In the genomic region with DNA sequence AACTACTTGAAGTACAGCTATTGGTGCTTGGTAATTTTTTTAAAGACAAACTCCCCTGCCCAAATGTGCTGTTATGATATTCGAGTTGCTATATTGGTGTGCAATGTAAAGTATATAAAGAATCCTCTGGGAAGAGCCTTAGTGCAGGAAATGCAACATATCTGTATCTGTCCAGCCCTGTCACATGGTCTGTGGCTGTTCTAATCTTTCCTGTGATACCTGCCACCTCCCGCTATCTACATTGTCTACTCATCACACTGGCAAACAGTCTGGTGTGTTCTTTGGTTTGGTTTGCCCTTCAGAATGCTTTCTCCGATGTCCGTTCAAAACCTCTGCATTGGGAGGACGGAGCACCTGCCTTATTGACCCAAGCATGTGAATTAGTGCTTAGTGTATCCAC, we compare ENCODE assay signal across 22 mouse cellular contexts.
DNase-seq lines count a peak whose midpoint lies in the region; ATAC-seq and TF ChIP-seq lines count a peak whose summit lies in the region.
"Had no signal": no experiment of that assay in that cellular context is flagged by ENCODE, and none has a peak within 500 bp of the region (broad histone marks: within the 10 kb centered on the region; RNA-seq: fewer than 3 reads in every experiment).

No protein-coding gene starts in this region.

- no peaks in the 10 kb centered on the region for H3K27me3 ChIP-seq in G1E (ENCODE audit: insufficient read depth, low read length)
- H3K27me3 ChIP-seq in MEL (ENCODE audit: control insufficient read depth in 1 of 2, insufficient read depth in 2 of 2, low read length in 2 of 2): no peaks in the 10 kb centered on the region
- H3K27me3 ChIP-seq in intestine, embryonic 16.5 days (replicated peaks; ENCODE audit: control insufficient read depth, insufficient read depth, low read length): no peaks in the 10 kb centered on the region
- no peaks in the 10 kb centered on the region for H3K27me3 ChIP-seq in liver, embryonic 16.5 days (ENCODE audit: control insufficient read depth, insufficient read depth, low read depth, low read length)
- H3K27me3 ChIP-seq: embryonic facial prominence, embryonic 15.5 days; heart, embryonic 13.5 days; hindbrain, embryonic 12.5 days had no signal

- H3K27ac ChIP-seq in MEL (ENCODE audit: control insufficient read depth, low read depth, low read length): no peak overlapping the region
- H3K27ac ChIP-seq in intestine, embryonic 16.5 days (ENCODE audit: low read length): no peak overlapping the region
- H3K27ac ChIP-seq in liver, embryonic 16.5 days (ENCODE audit: low read length): no peak overlapping the region
- H3K27ac ChIP-seq: embryonic facial prominence, embryonic 15.5 days; forebrain, embryonic 10.5 days; gastrocnemius, adult 2 months; heart, embryonic 13.5 days; hindbrain, embryonic 12.5 days; hindbrain, postnatal 0 days had no signal

- 89% methylated on average over 5 of the region's 5 CpGs for WGBS in intestine, embryonic 16.5 days
- 46% methylated on average over 5 of the region's 5 CpGs for WGBS in liver, embryonic 16.5 days (ENCODE audit: insufficient replicate concordance)

- peak; percentile 80 for ATAC-seq in G1E (ENCODE audit: extremely low read depth, insufficient number of reproducible peaks, low FRiP score, poor library complexity, severe bottlenecking)
- ATAC-seq in intestine, embryonic 16.5 days: peak; percentile 62
- peak; percentile 56; the same call in 1 of the 2 replicates for ATAC-seq in liver, embryonic 16.5 days (ENCODE audit: low read depth)
- ATAC-seq: forebrain, embryonic 14.5 days; hindbrain, postnatal 0 days had no signal

- H3K9ac ChIP-seq in MEL (ENCODE audit: control insufficient read depth, low read depth, low read length, poor library complexity, severe bottlenecking): no peak overlapping the region
- no peak overlapping the region for H3K9ac ChIP-seq in intestine, embryonic 16.5 days (ENCODE audit: low read depth, low read length)
- H3K9ac ChIP-seq in liver, embryonic 16.5 days (ENCODE audit: low read depth, low read length): no peak overlapping the region
- H3K9ac ChIP-seq: embryonic facial prominence, embryonic 15.5 days; heart, embryonic 13.5 days; hindbrain, embryonic 12.5 days had no signal

- H3K9me3 ChIP-seq in G1E (replicated peaks) (no peaks in the 10 kb centered on the region), MEL (replicated peaks; ENCODE audit: insufficient read depth, low read length) (no peaks in the 10 kb centered on the region)
- no peaks in the 10 kb centered on the region for H3K9me3 ChIP-seq in intestine, embryonic 16.5 days (ENCODE audit: control insufficient read depth, low read length)
- H3K9me3 ChIP-seq in liver, embryonic 16.5 days (replicated peaks; ENCODE audit: control insufficient read depth, low read length): no peaks in the 10 kb centered on the region
- H3K9me3 ChIP-seq: embryonic facial prominence, embryonic 15.5 days; forebrain, embryonic 10.5 days; heart, embryonic 13.5 days; hindbrain, embryonic 12.5 days had no signal

- peaks cover 10% of the 10 kb centered on the region for H3K4me1 ChIP-seq in G1E (ENCODE audit: insufficient read depth, low read depth, low read length)
- H3K4me1 ChIP-seq in MEL (ENCODE audit: control insufficient read depth in 1 of 2, insufficient read depth in 2 of 2, low read length in 2 of 2): 0 out of 4 replicates have a peak, but pooled peaks cover 0 to 3% of the 10 kb centered on the region in 2 experiments
- H3K4me1 ChIP-seq in intestine, embryonic 16.5 days (ENCODE audit: control insufficient read depth, insufficient read depth, low read length): no peaks in the 10 kb centered on the region
- H3K4me1 ChIP-seq in liver, embryonic 16.5 days (ENCODE audit: control insufficient read depth, low read depth, low read length): no peaks in the 10 kb centered on the region
- H3K4me1 ChIP-seq: embryonic facial prominence, embryonic 15.5 days; forebrain, embryonic 10.5 days; heart, embryonic 13.5 days; hindbrain, embryonic 12.5 days had no signal

- peak; percentile 23 to 51; a peak in 2 of 4 replicates for TF ChIP-seq EP300 in MEL (IDR thresholded peaks at IDR 0.05; ENCODE audit: low read depth in 1 of 2, low read length in 2 of 2)

- H3K4me3 ChIP-seq in G1E (ENCODE audit: low read depth, low read length) (no peak overlapping the region), MEL (ENCODE audit: control insufficient read depth in 1 of 2, insufficient read depth in 1 of 2, low read depth in 2 of 2, low read length in 2 of 2) (no peak overlapping the region)
- H3K4me3 ChIP-seq in intestine, embryonic 16.5 days (ENCODE audit: low read length): no peak overlapping the region
- H3K4me3 ChIP-seq in liver, embryonic 16.5 days (ENCODE audit: low read depth, low read length): no peak overlapping the region
- H3K4me3 ChIP-seq: embryonic facial prominence, embryonic 15.5 days; erythroblast, embryonic 14.5 days; forebrain, embryonic 10.5 days; gastrocnemius, adult 2 months; heart, embryonic 13.5 days; hindbrain, embryonic 12.5 days had no signal

- no peak for DNase-seq in G1E (ENCODE audit: low spot score)
- DNase-seq in MEL (ENCODE audit: low read depth, low spot score): no peak
- no peak for DNase-seq in lung, postnatal 36 days
- no peak for DNase-seq in heart, adult 8-10 months (ENCODE audit: low spot score)
- DNase-seq in kidney, postnatal 10 days: no peak
- DNase-seq: adrenal gland, postnatal 25 days; cerebellum, adult 11 months; cerebellum, adult 8-10 months; cerebellum, postnatal 14 days; embryo, embryonic 11 days; gastrocnemius, adult 2 months; gastrocnemius, postnatal 25 days; heart, postnatal 36 days had no signal

- H3K79me2 ChIP-seq in MEL (ENCODE audit: control insufficient read depth, insufficient read depth, low read length, poor library complexity): no peaks in the 10 kb centered on the region

- H3K4me2 ChIP-seq in intestine, embryonic 16.5 days (ENCODE audit: low read depth, low read length): no peak overlapping the region
- no peak overlapping the region for H3K4me2 ChIP-seq in liver, embryonic 16.5 days (ENCODE audit: low read depth, low read length)
- H3K4me2 ChIP-seq: embryonic facial prominence, embryonic 15.5 days; heart, embryonic 13.5 days; hindbrain, embryonic 12.5 days had no signal

- TF ChIP-seq CTCF in G1E (IDR thresholded peaks at IDR 0.05; ENCODE audit: low read depth, low read length) (no peak), MEL (IDR thresholded peaks at IDR 0.05 in 2 of 3, conservative IDR thresholded peaks at IDR 0.05 in 1 of 3; ENCODE audit: control insufficient read depth in 1 of 3, insufficient read depth in 1 of 3, low read depth in 2 of 3, low read length in 3 of 3, poor library complexity in 1 of 3, severe bottlenecking in 1 of 3) (no peak)

- TF ChIP-seq RAD21 in MEL (IDR thresholded peaks at IDR 0.05; ENCODE audit: low read depth, low read length): no peak

- TF ChIP-seq POLR2A in MEL (IDR thresholded peaks at IDR 0.05; ENCODE audit: control insufficient read depth in 1 of 2, insufficient read depth in 1 of 2, low read depth in 1 of 2, low read length in 2 of 2, poor library complexity in 1 of 2): no peak

- H3K36me3 ChIP-seq in G1E (replicated peaks) (no peaks in the 10 kb centered on the region), MEL (ENCODE audit: control insufficient read depth in 1 of 2, insufficient read depth in 2 of 2, low read length in 2 of 2) (no peaks in the 10 kb centered on the region)
- no peaks in the 10 kb centered on the region for H3K36me3 ChIP-seq in intestine, embryonic 16.5 days (ENCODE audit: control insufficient read depth, insufficient read depth, low read length)
- H3K36me3 ChIP-seq in liver, embryonic 16.5 days (ENCODE audit: control insufficient read depth, insufficient read depth): no peaks in the 10 kb centered on the region
- H3K36me3 ChIP-seq: embryonic facial prominence, embryonic 15.5 days; forebrain, embryonic 10.5 days; heart, embryonic 13.5 days; hindbrain, embryonic 12.5 days had no signal

TF ChIP-seq in MEL, 35 proteins besides CTCF, POLR2A, EP300 and RAD21:
- peak; percentile 27; the same call in 1 of the 2 replicates for TF ChIP-seq GATA1 (IDR thresholded peaks at IDR 0.05; ENCODE audit: low read depth, low read length)
- no peak for TF ChIP-seq USF2 (IDR thresholded peaks at IDR 0.05; ENCODE audit: borderline replicate concordance in 1 of 2, insufficient read depth in 1 of 2, low read depth in 1 of 2, low read length in 2 of 2)
- no peak for TF ChIP-seq E2F4 (IDR thresholded peaks at IDR 0.05; ENCODE audit: borderline replicate concordance, low read depth, low read length)
- TF ChIP-seq TBP (IDR thresholded peaks at IDR 0.05; ENCODE audit: low read depth, low read length): no peak
- no peak for TF ChIP-seq CHD1 (IDR thresholded peaks at IDR 0.05; ENCODE audit: low read depth, low read length)
- no peak for TF ChIP-seq NRF1 (IDR thresholded peaks at IDR 0.05; ENCODE audit: insufficient read depth, low read depth, low read length, poor library complexity, severe bottlenecking)
- no peak for TF ChIP-seq SIN3A (IDR thresholded peaks at IDR 0.05; ENCODE audit: low read length)
- TF ChIP-seq TCF12 (IDR thresholded peaks at IDR 0.05; ENCODE audit: low read depth, low read length): peak; percentile 46; the same call in 1 of the 2 replicates
- TF ChIP-seq MAZ (IDR thresholded peaks at IDR 0.05; ENCODE audit: low read depth, low read length): no peak
- TF ChIP-seq ETS1 (IDR thresholded peaks at IDR 0.05; ENCODE audit: low read depth, low read length): no peak
- TF ChIP-seq CHD2 (IDR thresholded peaks at IDR 0.05; ENCODE audit: low read length): no peak
- TF ChIP-seq NELFE (IDR thresholded peaks at IDR 0.05; ENCODE audit: low read depth, low read length): no peak
- peak; percentile 78 for TF ChIP-seq USF1 (IDR thresholded peaks at IDR 0.05; ENCODE audit: low read depth, low read length)
